Mouse (Mus musculus) lung, embryonic 16.5 days (tissue): ENCODE data around the gene Cacnb4. TPM values are rescaled to one million over a fixed set of nuclear protein-coding genes. Genes with fewer than 3 reads are reported as not detected.

Experiments
- ATAC-seq: fragments of 200-750 bp; cut with Nextera tagmentation; 2 replicates; pipeline ENCODE4 v1.8.0; 2017; ENCODE audit warnings: low read depth, mild to moderate bottlenecking, moderate library complexity
- H3K27ac ChIP-seq: fragments of 300-500 bp; sonication (generic); 2 replicates; pipeline ENCODE4 v1.5.1; 2014; ENCODE audit warnings: mild to moderate bottlenecking, control low read depth, low read length
- H3K27me3 ChIP-seq: fragments of 300-500 bp; sonication (generic); 2 replicates; pipeline ENCODE4 v1.6.1; 2014; ENCODE audit warnings: low read depth, low read length, mixed read lengths; ENCODE audit not compliant: control insufficient read depth, insufficient read depth
- H3K36me3 ChIP-seq: fragments of 300-500 bp; sonication (generic); 2 replicates; pipeline ENCODE4 v1.6.1; 2014; ENCODE audit warnings: low read length; ENCODE audit not compliant: control insufficient read depth, insufficient read depth
- H3K4me1 ChIP-seq: fragments of 300-500 bp; sonication (generic); replicated peaks from 2 replicates; pipeline ENCODE4 v1.6.1; 2014; ENCODE audit warnings: low read length, mixed read lengths; ENCODE audit not compliant: control insufficient read depth, insufficient read depth
- H3K4me2 ChIP-seq: fragments of 300-500 bp; sonication (generic); 2 replicates; pipeline ENCODE4 v1.6.1; 2014; ENCODE audit warnings: low read depth, low read length, control low read depth
- H3K4me3 ChIP-seq: fragments of 300-500 bp; sonication (generic); 2 replicates; pipeline ENCODE4 v1.5.1; 2014; ENCODE audit warnings: mild to moderate bottlenecking, low read length, control low read depth
- H3K9ac ChIP-seq: fragments of 300-500 bp; sonication (generic); 2 replicates; pipeline ENCODE4 v1.6.1; 2014; ENCODE audit warnings: low read length, control low read depth
- H3K9me3 ChIP-seq: fragments of 300-500 bp; sonication (generic); 2 replicates; pipeline ENCODE4 v1.6.1; 2016; ENCODE audit warnings: low read length; ENCODE audit not compliant: control insufficient read depth
- WGBS: fragments of 180-500 bp; shearing (Covaris S2); extraction: QIAGEN DNeasy Blood & Tissue Kit; methylation state at CpG from one replicate; pipeline ENCODE4 v1.1.7; 2014; 5-methylcytosine and 5-hydroxymethylcytosine counted together
- polyA plus RNA-seq: library from polyadenylated mRNA; unstranded; fragments of >200 nt; fragmentation: Nextera tagmentation; extraction: Ambion mirVana; gene quantifications from 2 replicates; pipeline ENCODE4 v1.2.1, GENCODE M21; 2015

Cacnb4 gene
- polyA plus RNA-seq, 1 experiment from 2014 or later: 1.1 TPM

DNA sequence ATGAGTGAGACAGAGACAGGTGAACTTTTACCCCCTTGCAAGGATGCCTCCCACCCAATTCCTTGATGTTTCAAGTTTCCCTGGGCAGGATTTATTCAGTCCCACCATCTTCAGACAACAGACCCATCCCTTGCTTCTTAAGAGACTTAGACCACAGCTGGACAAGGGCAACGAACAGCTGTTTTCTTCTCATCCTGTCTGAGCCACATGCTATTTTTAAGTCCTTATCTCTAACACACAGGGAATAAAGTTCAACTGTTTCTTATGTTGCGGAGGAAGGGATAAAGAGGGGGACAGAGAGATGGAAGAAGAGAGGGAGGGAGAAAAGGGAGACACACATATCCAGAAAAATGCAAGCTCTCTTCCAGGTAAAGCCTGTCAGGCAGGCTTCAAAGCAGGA lies 57.8 kb downstream of the Cacnb4 start:
- H3K4me2 ChIP-seq: peak overlapping the region; percentile 55

DNA sequence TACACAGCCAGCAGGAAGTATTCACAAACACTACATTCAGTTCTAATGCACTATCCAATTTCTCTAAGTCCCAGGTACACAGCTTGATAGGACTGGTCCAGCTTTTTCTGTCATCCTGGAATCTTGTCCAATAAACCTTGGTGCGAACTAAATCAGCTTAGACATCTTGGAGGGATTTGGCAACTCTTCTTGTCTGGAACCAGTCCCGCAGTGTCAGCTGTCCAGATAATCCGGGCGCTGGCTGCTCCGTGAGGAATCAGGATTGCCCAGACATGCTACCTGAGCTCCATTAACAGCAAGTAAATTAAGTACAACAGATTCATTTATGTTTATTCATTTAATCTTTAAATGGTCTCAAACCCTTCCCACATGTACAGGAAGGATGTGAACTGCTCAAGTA lies 61.2 kb downstream of the Cacnb4 start:
- Histone ChIP-seq H3K9me3 (no peaks in the 10 kb centered on the region), H3K4me3 (no peak overlapping the region), H3K27me3 (no peaks in the 10 kb centered on the region), H3K9ac (no peak overlapping the region), H3K27ac (no peak overlapping the region), H3K4me2 (no peak overlapping the region), H3K4me1 (peaks cover 4% of the 10 kb centered on the region; the same call in 1 of the 2 replicates), H3K36me3 (no peaks in the 10 kb centered on the region)
- 57% methylated on average over 5 of the region's 5 CpGs for WGBS
- ATAC-seq: no peak

More for the DNA sequence above, 57.8 kb downstream of the Cacnb4 start:
- H3K9ac ChIP-seq: no peak overlapping the region
- H3K4me1 ChIP-seq: peaks cover 12% of the 10 kb centered on the region
- no peaks in the 10 kb centered on the region for H3K27me3 ChIP-seq
- 29% methylated on average over 2 of the region's 2 CpGs for WGBS
- H3K27ac ChIP-seq: no peak overlapping the region
- H3K36me3 ChIP-seq: no peaks in the 10 kb centered on the region
- no peak overlapping the region for H3K4me3 ChIP-seq
- H3K9me3 ChIP-seq: no peaks in the 10 kb centered on the region
- no peak for ATAC-seq

DNA sequence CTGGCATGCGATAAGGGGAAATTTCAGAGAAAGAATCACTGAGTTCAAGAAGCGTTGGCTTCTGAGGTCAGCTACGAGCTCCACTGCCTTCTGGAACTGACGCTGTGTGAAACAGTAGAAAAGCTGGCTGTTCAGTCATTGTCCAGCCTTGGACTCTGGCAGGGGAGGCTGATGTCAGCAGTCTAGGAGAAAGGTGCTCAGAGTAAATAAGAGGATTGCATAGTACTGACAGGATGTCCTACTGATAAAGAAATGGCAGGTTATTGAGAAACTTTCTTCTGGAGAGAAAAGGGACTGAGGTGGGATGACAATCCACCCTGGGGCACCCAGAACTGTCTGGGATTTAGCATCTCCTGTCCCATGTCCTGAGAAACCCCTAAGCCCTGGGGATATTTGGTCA lies 62.7 kb downstream of the Cacnb4 start:
- ATAC-seq: no peak
- Histone ChIP-seq H3K4me3 (no peak overlapping the region), H3K27me3 (no peaks in the 10 kb centered on the region), H3K4me2 (no peak overlapping the region), H3K27ac (no peak overlapping the region), H3K9ac (no peak overlapping the region), H3K4me1 (no peaks in the 10 kb centered on the region; the same call in 1 of the 2 replicates), H3K36me3 (no peaks in the 10 kb centered on the region), H3K9me3 (no peaks in the 10 kb centered on the region)
- WGBS: 82% methylated on average over 4 of the region's 4 CpGs

DNA sequence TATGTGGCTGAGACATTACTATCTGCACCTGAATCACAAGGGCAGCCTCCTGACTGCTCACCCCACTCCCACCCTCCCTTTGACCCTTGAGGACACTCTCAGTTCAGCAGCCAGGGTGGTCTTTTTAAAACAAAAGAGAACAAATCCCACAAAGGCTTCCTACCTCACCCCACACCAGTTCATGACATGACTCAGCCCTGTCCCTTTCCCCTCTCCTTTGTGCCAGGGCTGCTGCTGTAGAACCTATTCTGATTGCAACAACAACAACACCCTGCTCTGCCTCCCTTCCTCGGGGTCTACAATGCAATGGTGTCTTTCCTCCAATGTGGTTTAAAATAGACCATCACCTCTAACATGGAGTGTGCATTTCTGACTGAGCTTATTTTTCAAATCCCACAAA lies 67.1 kb downstream of the Cacnb4 start:
- Histone ChIP-seq H3K27ac (no peak overlapping the region), H3K4me3 (no peak overlapping the region), H3K9ac (no peak overlapping the region), H3K9me3 (no peaks in the 10 kb centered on the region), H3K36me3 (no peaks in the 10 kb centered on the region), H3K27me3 (no peaks in the 10 kb centered on the region), H3K4me1 (no peaks in the 10 kb centered on the region), H3K4me2 (no peak overlapping the region)
- ATAC-seq: no peak
- WGBS: 60% methylated on average over 1 of the region's 1 CpGs

DNA sequence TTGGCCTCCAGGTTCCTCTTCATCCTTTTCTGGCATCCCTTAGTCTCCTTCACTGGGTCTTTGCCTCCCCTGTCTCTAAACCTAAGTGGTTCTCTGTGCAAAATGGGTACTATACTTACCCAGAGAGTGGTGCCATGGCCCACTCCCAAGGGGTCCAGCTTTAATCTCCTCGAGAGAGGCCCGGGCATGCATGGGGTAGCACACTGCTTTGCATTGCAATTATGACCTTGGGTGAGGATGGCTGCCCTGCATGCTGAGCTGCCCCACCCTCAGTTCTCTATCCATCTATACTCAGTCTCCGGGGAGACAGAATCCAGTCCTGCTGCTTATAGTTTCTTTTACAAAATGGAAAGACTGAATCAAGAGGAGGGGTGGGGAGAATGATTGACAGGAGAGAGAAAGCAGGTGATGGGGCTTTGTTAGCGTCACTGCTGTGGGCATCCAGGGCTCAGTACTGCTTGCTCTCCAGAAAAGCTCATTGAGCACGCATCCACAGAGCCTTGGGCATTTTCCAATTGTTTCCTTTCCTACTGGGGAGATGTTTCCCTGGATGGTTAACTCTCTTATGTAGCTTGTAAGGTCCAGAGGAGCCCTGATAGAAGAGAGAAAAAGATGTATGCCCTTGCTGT lies 68.7 kb downstream of the Cacnb4 start:
- Histone ChIP-seq H3K4me2 (no peak overlapping the region), H3K4me1 (peaks cover 5% of the 10 kb centered on the region; the same call in 1 of the 2 replicates), H3K4me3 (no peak overlapping the region), H3K9ac (no peak overlapping the region), H3K27me3 (no peaks in the 10 kb centered on the region), H3K36me3 (no peaks in the 10 kb centered on the region), H3K27ac (no peak overlapping the region), H3K9me3 (no peaks in the 10 kb centered on the region)
- ATAC-seq: no peak
- 74% methylated on average over 5 of the region's 5 CpGs for WGBS

DNA sequence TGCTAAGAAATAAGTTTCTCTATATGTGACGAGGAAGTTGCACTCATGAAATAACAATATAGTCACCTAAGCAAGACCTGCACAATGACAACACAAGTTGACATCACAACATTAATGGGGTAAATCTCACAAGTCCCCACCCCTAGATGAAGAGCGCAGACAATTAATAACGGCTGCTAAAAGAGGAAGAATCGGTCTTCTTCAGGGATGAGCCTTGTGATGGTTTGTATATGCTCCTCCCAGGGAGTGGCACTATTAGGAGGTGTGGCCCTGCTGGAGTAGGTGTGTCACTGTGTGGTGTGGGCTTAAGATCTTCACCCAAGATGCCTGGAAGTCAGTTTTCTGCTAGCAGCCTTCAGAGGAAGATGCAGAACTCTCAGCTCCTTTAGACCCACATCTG lies 70.3 kb downstream of the Cacnb4 start:
- 91% methylated on average over 4 of the region's 4 CpGs for WGBS
- Histone ChIP-seq H3K4me3 (no peak overlapping the region), H3K4me2 (no peak overlapping the region), H3K36me3 (no peaks in the 10 kb centered on the region), H3K4me1 (peaks cover 10% of the 10 kb centered on the region; the same call in 1 of the 2 replicates), H3K9me3 (no peaks in the 10 kb centered on the region), H3K9ac (no peak overlapping the region), H3K27me3 (no peaks in the 10 kb centered on the region), H3K27ac (no peak overlapping the region)
- no peak for ATAC-seq

DNA sequence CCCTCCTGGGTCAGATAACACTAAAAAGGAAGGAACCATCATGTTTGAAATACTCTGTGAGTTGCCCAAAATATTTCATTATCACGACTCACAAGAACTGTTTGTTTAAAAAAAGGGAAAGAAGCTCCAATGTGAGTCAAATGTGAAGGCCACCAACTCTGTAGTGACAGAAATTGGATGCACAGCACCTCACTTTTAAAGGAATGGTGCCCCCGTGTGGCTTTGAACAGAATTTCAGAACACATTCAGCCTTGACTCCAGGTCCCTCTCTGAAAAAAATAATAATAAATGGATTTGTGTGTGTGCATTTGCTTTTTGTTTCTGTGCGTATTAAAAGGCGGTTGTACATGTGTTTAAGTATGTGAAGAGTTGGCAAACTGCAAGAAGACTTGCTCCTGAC lies 71.3 kb downstream of the Cacnb4 start:
- no peak overlapping the region for H3K4me3 ChIP-seq
- WGBS: 12% methylated on average over 4 of the region's 4 CpGs
- no peak overlapping the region for H3K4me2 ChIP-seq
- no peaks in the 10 kb centered on the region for H3K9me3 ChIP-seq
- H3K9ac ChIP-seq: no peak overlapping the region
- no peaks in the 10 kb centered on the region for H3K27me3 ChIP-seq
- no peak for ATAC-seq
- no peaks in the 10 kb centered on the region for H3K36me3 ChIP-seq
- peaks cover 10% of the 10 kb centered on the region; the same call in 1 of the 2 replicates for H3K4me1 ChIP-seq
- no peak overlapping the region for H3K27ac ChIP-seq

DNA sequence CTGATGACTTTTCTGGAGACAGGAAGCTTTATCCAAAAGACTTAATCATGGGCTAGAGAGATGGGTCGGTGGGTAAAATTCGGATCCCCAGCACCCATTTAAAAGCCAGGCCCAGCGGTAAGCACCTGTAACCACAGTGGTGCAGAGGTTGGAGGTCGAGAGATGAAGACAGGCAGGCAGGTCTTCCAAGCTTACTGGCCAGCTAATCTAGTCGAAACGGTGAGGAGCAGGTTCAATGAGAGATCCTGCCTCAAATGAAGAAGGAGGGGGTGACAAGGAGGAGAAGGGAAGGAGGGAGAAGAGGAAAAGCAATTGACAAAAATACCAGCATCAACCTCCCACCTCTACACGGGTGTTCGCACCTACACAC lies 72.0 kb downstream of the Cacnb4 start:
- no peak overlapping the region for H3K27ac ChIP-seq
- 77% methylated on average over 8 of the region's 8 CpGs for WGBS
- no peaks in the 10 kb centered on the region for H3K27me3 ChIP-seq
- H3K36me3 ChIP-seq: no peaks in the 10 kb centered on the region
- no peaks in the 10 kb centered on the region for H3K9me3 ChIP-seq
- no peak for ATAC-seq
- H3K4me3 ChIP-seq: no peak overlapping the region
- peaks cover 10% of the 10 kb centered on the region; the same call in 1 of the 2 replicates for H3K4me1 ChIP-seq
- no peak overlapping the region for H3K9ac ChIP-seq
- no peak overlapping the region for H3K4me2 ChIP-seq

DNA sequence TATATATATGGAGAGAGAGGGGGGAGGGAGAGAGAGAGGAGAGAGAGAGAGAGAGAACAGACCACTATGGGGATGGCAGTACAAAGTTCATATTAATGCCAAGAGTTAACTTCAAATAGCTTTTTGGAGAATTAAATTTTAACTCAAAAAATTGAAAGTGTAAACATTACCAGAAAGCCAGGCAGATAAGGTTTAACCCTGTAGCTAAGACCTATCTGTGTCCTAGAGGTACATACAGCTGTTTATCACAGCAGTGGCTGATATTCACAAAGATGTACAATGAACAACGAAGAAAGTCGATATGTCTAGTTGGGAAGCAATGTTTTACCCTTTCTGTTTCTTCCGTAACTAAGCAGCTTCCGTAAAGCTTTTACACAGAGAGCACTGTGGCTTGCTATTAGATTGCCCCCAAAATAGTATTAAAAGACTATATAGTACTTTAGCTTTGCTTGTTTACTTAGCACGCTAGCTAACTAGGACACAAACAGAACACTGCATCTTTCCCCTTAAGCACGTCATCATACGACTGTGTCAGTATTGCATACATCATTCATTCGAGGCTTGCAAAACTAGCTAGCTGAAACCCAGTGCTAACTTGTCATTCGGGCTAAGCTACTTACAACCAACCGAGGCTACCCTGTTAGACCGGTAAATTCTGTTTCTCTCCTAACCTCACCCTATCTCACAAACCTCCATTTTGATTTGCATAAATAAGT lies 72.5 kb downstream of the Cacnb4 start:
- Histone ChIP-seq H3K4me3 (no peak overlapping the region), H3K27me3 (no peaks in the 10 kb centered on the region), H3K4me2 (no peak overlapping the region), H3K9me3 (no peaks in the 10 kb centered on the region), H3K36me3 (no peaks in the 10 kb centered on the region), H3K9ac (no peak overlapping the region), H3K4me1 (peaks cover 10% of the 10 kb centered on the region; the same call in 1 of the 2 replicates), H3K27ac (no peak overlapping the region)
- WGBS: 76% methylated on average over 11 of the region's 11 CpGs
- ATAC-seq: no peak
